Mouse (Mus musculus): ENCODE results near the gene Cpped1.

Cpped1 gene

DNA sequence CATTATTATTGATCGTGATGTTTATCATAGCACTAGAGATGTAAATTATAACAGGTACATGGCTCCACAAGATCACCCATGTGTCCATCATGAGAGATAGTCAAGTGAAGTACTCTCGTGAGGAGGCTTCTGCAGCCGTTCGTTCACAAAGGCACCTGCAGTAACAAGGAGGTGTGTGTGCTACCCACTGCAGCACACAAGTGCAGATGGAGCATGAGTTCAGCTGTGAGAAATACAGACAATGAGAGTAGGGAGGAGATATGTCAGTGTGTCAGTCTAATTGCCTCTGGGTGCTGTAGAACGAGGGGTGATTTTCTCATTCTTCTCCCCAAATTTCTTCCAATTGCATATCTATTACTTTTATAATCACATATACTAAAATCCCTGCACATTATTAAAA lies 63.9 kb downstream of the Cpped1 start:
- no peak for DNase-seq (ENCODE audit: extremely low spot score, low read depth, low spot score)

DNA sequence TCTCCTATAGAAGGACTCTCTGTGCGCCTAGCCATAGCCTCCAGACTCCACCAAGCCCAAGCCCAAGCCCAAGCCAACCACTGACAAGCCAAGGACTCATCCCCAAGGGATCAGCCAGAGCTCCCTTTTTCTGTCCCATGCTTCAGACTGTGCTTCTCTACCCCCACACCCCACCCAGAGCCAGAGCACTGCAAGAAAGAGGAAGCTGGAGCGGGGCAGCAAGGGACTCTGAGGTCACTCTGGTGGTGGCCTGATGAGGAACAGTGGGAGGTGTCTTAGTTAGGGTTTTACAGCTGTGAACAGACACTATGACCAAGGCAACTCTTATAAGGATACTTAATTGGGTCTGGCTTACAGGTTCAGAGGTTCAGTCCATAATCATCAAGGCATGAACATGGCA lies 65.8 kb downstream of the Cpped1 start:
- no peak for DNase-seq (ENCODE audit: extremely low spot score, low read depth, low spot score)

GRCm38 (mm10) chr16:11833474-11833873 lies 75.8 kb downstream of the Cpped1 start:
- DNase-seq (ENCODE audit: extremely low spot score, low read depth, low spot score) = no peak

DNA sequence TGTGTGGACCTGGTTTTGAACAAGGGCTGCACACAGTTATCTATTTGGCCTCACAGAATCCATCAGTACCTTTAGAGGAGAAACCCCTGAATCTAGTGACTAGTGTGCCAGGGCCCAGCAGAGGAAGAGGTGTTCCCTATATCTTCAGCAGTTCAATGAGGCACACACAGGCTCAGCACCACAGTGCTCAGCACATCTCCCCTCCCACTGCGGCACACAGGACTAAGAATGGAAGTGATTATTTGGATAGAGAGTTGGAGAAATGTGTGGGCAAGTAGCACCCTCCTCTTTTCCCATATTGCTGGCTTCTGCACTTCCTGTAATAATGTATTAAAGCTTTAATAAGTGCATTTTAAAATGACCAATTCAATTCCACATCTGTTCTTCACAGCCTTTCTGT lies 80.4 kb downstream of the Cpped1 start:
- DNase-seq (ENCODE audit: extremely low spot score, low read depth, low spot score) = no peak

DNA sequence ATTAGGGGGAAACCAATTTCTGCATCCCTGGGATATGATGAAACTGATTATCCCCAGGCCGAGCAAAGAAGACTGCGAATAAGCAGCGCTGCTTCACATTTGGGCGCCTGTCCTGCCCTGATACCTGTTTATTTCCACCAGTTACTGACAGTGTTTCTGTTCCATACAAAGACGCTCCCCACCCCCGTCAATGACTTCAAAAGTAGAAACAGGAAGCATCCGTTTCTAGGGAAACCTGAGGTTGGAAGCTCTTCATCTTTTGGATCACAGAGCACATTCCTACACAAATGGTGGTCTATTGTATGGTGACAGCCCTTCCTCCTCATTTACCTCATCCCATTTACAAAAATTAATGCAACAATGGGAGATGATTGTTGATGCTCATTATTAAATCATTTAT lies 84.4 kb downstream of the Cpped1 start:
- DNase-seq (ENCODE audit: extremely low spot score, low read depth, low spot score) = no peak

GRCm38 (mm10) chr16:11824385-11824784 lies 84.9 kb downstream of the Cpped1 start:
- DNase-seq (ENCODE audit: extremely low spot score, low read depth, low spot score) = no peak

DNA sequence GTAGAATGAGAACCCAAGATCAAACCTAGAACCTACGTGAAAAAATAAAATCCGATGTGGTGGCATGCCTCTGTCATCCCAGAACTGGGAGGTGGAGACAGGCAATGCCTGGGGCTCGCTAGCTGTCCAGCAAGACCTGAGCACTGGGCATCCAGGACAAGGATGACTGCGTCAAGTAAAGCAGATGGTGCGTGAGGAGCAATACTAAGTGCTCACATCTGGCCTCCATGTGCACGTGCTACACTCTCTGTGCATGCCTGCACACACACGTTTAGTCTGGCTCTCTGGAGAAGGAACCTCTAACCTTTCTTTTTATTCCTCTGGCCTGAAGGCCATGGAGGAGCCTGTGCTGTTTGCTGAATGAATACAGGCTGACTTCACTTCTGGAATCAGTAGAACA lies 88.5 kb downstream of the Cpped1 start:
- DNase-seq (ENCODE audit: extremely low spot score, low read depth, low spot score) = no peak

GRCm38 (mm10) chr16:11814935-11815650 lies 94.2 kb downstream of the Cpped1 start:
- no peak for DNase-seq (ENCODE audit: extremely low spot score, low read depth, low spot score)

DNA sequence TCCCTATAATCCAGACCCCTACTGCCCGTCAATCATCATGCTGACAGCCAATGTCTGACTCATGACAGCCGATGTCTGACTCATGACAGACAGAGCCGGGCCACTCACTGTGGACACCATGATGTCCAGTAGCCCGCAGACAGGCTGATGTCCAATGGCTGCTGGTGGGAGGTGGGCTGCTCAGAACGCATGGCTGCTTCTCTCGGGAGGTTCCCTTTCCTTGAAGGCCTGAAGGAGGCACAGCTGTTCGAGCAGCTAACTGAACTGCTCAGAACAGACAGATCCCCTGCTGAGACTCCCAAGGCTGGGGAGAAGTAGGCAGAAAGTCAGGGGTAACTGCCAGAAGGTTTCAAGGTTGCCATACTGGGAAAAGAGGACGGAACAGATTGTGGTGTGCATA lies 97.1 kb downstream of the Cpped1 start:
- DNase-seq (ENCODE audit: extremely low spot score, low read depth, low spot score) = no peak

DNA sequence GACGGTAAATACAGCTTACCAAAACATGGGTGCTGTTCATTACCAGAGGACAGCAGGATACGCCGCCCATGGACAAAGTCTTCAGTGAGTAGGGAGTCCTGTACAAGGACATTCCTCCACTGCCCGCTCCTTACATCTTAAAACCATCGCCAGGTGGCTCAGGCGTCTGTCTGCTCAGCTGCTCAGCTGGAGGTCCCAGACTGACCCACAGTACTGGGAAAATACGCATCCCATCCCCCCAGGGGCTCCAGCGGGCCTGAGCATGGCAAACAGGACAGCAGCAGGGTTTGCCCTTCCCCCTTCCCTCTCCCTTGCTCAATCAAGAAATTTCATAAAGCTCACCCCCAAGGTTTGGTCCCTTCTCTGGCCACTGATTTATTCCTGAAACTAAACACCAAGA lies 99.6 kb downstream of the Cpped1 start:
- no peak for DNase-seq (ENCODE audit: extremely low spot score, low read depth, low spot score)

GRCm38 (mm10) chr16:11801960-11802539 lies 107.2 kb downstream of the Cpped1 start:
- no peak for DNase-seq (ENCODE audit: extremely low spot score, low read depth, low spot score)

- no peak for DNase-seq (ENCODE audit: extremely low spot score, low read depth, low spot score)
Observed at GRCm38 (mm10) chr16:11795758-11796460, 113.3 kb downstream of the Cpped1 start.

GRCm38 (mm10) chr16:11794628-11795027 lies 114.6 kb downstream of the Cpped1 start:
- no peak for DNase-seq (ENCODE audit: extremely low spot score, low read depth, low spot score)

DNA sequence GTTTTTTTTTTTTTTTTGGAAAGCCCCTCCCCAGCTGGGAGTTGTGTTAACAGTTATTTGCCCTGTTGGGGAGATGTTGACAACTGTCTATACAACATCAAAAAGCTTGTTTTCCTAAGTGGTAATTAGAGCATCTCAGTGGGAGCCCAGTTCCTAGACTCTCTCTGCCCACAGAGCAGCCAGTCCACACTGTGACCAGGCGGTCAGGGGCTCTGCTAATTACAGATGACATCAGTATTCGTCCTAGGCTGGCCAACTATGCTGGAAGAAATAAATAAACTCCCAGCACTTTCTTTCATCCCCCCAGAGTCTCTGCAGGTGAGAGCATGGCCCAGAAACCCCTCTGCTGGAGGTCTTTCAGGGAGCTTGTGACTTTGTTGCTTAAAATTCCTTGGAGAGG lies 115.9 kb downstream of the Cpped1 start:
- DNase-seq (ENCODE audit: extremely low spot score, low read depth, low spot score) = no peak

DNA sequence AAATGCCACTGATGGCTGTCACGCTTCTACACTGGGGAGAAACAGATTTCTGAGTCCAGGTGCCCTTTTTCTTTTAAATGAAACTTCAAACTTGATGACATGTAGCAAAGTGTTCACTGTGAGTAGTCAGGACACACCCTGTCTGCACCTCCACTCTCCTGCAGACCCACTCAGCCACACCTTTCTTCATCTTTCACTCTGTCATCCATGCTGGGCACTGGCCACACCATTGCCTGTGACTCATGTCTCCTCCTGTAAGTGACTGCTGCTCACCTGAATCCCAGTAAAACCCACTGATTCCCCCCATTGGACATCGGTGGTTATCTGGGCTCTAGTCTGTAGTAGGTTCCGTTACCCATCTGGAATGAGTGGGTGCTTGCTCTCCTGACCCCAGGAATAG lies 118.8 kb downstream of the Cpped1 start:
- DNase-seq (ENCODE audit: extremely low spot score, low read depth, low spot score) = no peak

DNA sequence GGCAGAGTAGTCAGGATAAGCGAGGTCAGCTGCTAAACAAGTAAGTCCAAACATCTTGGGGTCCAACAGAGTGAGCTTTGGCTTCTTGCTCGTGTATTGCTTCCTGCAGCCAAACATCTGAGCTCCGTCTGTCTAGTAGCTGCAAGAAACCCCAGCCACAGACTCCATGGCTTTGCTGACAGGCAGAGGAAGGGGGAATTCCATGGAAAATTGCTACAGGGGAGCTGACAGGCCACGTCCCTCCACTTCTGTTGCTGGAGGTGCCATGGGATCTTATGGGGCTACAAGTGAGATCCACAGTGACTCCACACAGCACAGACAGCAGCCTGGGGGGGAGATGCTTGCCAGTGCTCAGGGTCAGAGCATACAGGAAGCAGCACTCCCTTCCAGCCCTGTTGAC lies 123.4 kb downstream of the Cpped1 start:
- DNase-seq (ENCODE audit: extremely low spot score, low read depth, low spot score) = no peak

GRCm38 (mm10) chr16:11784354-11784753 lies 124.9 kb downstream of the Cpped1 start:
- DNase-seq (ENCODE audit: extremely low spot score, low read depth, low spot score) = no peak

DNA sequence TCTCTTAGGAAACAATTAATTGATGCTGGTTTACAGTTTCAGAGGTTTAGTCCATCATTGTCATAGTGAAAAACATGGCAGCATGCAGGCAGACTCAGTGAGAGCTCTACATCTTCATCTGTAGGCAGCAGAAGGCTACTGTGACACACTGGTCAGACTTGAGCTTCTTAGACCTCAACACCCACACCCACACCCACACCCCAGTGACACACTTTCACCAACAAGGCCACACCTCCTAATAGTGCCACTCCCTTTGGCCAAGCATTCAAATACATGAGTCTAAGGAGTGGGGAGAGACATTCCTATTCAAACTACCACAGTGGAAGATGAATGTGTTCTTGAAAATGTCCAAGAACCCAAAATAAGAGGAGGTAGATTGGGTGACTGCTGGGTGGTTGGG lies 125.9 kb downstream of the Cpped1 start:
- DNase-seq (ENCODE audit: extremely low spot score, low read depth, low spot score) = no peak

- DNase-seq (ENCODE audit: extremely low spot score, low read depth, low spot score) = no peak
Observed at GRCm38 (mm10) chr16:11782082-11782481, 127.2 kb downstream of the Cpped1 start.

GRCm38 (mm10) chr16:11778715-11779460 lies 130.4 kb downstream of the Cpped1 start:
- DNase-seq (ENCODE audit: extremely low spot score, low read depth, low spot score) = no peak

DNA sequence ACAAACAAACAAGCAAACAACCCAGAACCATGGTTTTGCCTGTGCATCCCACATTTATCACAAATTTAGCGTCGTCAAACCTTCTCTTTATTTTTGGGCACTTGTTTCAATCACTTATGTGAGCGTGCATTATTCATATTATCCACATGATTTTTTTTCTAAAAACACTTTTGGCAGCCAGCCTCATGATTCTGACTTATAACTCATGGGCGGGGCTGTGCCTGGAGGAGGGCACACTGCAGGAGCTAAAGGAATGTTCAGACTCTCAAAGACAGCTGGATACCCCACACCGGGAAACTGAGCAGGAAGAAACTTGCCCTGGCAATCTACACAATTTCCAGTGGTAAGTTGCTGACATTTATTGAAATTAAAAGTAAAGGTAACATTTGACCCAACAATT lies 131.1 kb downstream of the Cpped1 start:
- no peak for DNase-seq (ENCODE audit: extremely low spot score, low read depth, low spot score)

GRCm38 (mm10) chr16:11776528-11776927 lies 132.7 kb downstream of the Cpped1 start:
- DNase-seq (ENCODE audit: extremely low spot score, low read depth, low spot score) = no peak

All from hindlimb bud, embryonic 11.5 days (tissue).